Mouse (Mus musculus): ENCODE results near the gene G6pc. TPM values are rescaled to one million over a fixed set of nuclear protein-coding genes. Genes with fewer than 3 reads are reported as not detected.
"Not testable (repeated sequence)": the region's sequence is repeated elsewhere in the genome, so short reads cannot be mapped to it uniquely, and the experiment has no call there.

G6pc gene
- polyA plus RNA-seq, 2 experiments from 2014 or later = not detected

DNA sequence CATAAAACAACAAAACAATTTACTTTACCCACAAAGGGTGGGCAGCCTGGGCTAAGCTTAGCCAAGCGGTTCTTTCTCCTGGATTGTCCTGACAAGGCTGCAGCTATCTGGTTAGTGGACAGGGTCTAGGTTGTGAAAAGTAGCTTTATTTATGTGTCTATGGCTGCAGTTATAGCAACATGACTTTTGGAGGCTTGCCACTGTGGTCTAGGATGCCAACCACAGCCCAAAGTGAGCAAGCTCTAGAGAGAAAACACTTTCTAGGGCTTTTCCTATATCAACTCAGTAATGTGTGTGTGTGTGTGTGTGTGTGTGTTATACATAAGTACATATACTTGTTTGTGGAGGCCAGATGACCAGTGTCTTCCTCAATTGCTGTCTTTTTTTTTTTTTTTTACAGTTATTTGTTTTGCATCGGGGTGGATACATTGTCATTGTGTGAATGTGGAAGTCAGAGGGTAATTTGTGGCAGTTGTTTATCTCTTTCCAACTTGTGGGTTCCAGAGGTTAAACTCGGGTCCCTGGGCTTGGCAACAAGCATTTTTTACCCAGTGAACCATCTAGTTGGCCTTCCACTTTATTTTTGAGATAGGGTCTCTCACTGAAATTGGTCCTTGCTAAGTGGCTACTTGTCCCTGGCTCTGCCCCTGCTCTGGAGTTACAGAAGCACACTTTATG lies 9.7 kb upstream of the G6pc start:
- ATAC-seq = no peak

DNA sequence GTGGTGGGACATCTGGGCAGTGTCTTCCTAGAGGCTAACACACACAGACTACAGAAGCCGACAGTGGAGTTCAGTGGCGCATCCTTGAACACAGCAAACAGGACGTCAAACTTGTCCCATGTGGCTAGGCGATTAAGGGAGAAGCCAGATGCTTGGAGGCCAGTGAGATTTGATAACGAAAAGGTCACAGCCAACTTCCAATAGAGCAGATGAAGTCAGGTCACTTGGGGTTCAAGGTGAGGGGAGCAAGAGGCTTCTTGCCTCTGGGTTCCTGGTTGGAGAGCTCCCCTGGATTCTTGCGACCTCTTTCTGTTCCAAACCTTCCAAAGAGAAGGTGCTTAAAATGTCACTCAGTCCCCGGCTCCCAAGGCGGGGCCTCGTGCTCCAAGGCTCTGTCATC lies 7.6 kb upstream of the G6pc start:
- no peak for ATAC-seq

DNA sequence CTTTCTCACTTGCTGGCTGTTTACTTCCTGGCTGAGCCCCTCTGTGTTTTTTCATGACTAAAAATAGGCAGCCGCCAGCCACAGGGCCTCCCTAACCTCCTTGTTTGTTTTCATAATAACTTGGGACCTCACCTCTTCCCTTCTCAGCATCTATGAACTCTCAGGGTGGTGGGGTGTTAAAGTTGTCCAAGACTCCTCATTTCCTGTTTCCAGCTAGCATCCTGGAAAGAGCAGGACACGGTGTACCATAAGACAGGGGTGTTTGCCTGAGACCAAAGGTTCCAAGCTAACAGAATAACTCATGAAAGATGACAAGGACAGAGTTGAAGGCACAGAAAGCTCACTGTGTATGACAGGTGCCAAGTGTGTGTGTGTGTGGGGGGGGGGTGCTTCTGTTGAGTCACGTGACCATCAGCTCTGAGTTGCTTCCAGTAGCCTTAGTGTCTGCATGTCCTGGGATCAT lies 6.7 kb upstream of the G6pc start:
- ATAC-seq = no peak

DNA sequence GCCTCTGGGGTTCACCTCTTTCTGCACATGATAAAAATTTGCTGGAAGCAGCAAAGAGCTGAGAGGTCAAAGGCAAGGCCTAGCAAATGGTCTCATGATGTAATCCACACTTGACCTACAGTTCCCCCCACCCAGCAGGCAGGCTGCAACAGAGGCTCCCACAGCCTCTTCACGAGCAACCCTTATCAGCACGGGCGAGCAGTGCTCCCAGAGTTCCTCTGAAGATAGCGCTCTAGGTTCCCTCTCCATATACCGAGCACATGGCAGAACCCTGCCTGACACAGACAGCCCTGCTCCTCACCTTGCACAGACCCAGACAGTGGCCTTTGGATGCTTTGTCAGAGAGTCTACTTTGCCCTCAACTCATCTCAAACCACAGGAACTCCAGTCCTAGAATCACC lies 2.8 kb upstream of the G6pc start:
- no peak for ATAC-seq

DNA sequence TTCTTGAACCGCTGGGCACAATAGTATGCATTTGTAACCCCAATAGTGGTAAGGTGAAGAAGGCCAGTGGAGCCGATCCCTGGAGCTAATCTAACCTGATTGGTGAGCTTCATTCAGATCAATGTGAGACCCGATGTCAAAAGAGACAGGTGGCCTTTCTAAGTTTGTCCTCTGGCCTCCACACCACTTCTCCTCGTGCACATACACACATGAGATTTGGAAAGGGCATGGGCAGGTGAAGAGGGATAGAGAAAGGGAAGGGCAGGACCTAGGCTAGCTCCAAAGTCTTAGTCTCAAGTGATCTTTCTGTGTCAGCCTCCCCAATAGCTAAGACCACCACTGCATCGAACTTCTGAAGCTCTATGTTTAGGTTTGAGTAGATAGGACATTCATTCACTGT lies 2.8 kb downstream of the G6pc start:
- ATAC-seq = no peak

DNA sequence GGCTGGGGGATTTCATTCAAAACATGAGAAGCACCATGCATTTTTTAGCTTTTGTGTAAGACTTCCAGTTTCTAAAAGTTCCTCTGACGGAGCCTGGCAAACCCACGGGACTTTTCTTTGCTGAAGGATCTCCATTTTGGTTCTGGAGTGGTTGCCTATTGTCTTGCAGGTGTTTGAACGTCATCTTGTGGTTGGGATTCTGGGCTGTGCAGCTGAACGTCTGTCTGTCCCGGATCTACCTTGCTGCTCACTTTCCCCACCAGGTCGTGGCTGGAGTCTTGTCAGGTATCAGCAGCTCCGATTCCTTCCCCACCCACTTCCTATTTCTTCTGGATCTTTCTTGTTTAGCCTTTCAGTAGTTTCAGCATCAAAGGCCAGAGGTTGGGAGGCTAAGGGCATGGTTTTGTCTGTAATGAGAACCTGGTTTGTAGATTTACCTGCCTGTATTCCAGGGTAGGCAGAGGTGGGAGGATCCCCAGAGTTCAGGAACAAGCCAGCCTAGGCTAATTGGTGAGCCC lies 7.1 kb downstream of the G6pc start:
- ATAC-seq = no peak

DNA sequence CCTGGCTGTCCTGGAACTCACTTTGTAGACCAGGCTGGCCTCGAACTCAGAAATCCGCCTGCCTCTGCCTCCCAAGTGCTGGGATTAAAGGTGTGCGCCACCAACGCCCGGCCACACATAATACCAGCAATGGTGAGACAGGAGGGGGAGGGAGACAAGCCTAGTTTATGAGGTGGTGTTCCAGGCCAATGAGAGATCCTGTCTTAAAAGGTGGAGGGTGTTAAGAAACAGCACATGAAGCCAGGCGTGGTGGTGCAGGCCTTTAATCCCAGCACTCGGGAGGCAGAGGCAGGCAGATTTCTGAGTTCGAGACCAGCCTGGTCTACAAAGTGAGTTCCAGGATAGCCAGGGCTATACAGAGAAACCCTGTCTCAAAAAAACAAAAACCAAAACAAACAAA lies 10.8 kb downstream of the G6pc start:
- ATAC-seq = not testable (repeated sequence)

DNA sequence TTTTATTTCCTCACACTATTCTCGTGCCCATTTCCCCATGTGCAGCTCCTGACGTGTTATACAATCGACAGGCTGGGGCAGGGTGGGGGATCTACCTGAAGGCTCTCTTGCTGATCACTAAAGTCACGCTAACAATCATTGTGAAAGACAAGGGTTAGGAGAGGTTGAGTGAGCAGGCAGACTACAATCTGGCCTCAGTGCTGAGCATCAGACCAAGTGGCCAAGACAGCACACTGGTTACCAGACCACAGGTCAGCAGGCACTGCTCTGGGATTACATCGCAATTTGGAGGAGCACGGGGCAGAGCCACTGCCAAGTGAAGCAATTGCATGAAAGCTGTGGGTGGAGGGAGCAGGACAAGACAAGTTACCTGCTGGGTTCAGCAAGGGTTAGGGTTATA lies 11.6 kb downstream of the G6pc start:
- ATAC-seq = no peak

DNA sequence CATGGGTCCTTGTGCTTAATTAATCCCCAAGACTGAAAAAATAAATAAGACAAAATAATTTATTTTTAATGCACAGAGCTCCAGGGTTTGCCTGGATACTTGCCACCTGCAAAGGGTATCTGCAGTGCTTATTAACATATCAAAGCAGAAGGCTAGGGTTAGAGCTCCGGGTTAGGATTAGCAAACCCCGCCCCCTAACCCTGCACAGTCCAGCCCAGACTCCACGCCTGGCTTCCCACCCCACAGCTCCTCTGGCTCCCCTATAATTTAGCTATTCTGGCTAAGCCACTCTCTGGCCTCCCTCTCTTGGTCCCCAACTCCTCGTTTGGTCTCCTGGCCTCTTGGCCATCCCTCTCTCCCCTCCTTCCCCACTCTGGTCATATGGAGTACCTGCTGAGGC lies 14.5 kb downstream of the G6pc start:
- ATAC-seq = no peak

DNA sequence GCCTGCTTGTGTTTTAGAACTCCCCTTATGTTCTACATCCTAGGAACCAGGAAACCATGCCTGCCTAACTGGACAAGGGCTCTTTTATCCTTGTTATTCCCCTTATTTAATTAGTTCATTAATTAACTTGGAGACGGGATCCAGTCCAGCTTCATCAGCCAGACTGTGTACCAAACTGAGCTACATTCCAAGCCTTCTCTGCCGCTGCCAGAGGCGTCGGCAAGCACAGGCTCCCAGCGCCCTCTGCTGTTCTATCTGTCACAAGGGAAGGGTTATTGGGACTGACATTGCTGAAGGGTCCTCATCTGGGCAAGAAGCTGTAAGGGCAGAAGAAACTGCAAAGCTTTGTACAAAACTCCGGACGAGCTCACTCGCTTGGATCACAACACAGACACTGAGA lies 27.7 kb downstream of the G6pc start:
- ATAC-seq = no peak

DNA sequence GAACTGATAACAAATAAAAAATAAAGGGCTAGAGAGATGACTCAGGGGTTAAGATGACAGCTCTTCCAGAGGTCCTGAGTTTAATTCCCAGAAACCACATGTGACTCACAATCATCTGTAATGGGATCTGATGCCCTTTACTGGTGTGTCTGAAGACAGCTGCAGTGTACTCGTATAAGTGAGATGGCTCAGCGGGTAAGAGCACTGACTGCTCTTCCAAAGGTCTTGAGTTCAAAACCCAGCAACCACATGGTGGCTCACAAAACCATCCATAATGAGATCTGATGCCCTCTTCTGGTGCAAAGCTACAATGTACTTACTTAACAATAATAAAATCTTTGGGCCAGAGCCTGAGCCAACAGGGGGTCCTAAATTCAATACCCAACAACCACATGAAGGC lies 47.9 kb downstream of the G6pc start:
- ATAC-seq = no peak

DNA sequence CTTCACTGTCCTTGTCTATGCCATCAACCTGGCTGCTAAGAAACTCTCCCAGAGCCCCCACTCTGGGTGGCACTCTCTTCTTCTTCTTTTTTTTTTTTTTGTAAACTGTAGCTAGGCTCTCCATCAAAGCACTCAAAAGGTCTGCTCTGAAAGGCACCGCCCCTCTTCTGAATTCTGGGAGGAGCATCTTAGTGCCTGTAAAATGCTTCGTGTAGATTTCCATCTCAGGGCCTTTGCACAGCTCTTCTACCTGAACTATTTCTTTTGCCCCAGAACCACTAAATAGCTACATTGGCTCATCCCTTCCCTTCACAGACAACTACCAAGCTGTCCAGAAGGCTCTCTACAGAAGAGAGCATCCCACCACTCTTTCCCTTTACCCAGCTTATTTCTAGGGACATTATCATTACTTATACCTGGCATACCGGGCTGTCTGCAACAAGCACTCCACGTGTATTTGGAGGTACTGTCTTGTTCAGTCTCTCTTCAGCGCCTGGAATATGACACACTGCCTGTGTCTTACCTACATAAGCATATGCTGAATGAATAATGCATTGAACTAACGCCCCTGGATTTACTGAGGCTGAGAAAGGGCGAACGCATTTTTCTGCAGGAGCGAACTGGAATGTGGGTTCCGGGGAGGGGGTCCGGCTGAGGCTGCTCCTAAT lies 49.2 kb downstream of the G6pc start:
- ATAC-seq = no peak

DNA sequence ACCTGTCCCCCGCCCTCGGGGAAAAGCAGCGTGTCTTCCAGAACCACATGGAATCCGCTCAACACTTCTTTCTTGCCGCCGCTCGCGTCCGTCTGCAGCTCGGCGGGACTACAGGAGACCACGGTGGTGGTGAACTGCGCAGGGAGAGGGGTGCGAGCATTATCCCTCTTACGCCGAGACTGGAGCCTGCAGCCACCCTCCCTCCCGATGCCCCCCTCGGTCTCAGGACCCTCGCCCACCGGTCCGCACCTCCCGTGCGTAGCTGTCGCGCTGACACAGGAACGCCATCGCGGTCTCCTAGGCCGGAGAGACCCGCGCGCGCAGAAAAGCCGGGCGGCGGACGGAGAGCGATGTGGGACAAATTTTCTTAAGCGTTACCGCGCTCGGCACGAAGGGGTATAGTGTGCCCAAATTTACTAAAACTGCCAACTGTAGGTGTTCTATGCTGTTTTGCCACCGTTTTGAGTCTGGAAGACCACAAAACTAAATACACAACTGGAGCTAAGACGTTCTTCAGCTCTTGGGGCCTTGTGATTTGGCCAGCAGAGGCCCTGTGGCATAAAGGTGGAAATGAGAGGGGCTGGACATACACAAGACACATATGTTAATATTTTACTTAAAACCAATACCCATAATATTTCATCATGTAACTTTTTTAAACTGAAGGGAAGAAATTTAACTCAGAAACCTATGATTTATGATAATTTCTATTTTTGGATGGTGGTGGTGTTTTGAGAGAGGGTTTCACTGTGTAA lies 49.9 kb downstream of the G6pc start, which contains the start of gene Aarsd1:
Gene Aarsd1, minus strand, starts transcription at position 515 of the 755 bp plus-strand sequence.
- peak; percentile 89 for ATAC-seq

DNA sequence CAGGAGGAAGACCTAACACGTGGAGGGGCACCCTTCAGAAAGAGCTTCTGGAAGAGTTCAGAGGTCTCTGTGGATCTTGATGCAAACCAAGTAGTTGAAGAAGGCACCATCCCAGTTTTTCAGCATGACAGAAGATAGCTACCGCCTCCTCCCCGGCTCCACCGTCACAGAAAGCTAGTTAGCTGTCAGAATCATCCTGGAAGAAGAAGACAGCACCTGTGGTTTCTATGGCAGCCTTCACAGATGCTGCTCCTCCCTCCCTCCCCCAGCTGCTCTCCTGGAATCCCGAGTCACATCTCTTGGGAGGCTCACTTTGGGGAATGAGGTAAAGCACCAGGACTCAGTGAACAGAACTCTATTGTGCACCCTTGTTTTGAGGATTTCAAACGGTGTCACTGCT lies 51.6 kb downstream of the G6pc start:
- ATAC-seq = no peak

DNA sequence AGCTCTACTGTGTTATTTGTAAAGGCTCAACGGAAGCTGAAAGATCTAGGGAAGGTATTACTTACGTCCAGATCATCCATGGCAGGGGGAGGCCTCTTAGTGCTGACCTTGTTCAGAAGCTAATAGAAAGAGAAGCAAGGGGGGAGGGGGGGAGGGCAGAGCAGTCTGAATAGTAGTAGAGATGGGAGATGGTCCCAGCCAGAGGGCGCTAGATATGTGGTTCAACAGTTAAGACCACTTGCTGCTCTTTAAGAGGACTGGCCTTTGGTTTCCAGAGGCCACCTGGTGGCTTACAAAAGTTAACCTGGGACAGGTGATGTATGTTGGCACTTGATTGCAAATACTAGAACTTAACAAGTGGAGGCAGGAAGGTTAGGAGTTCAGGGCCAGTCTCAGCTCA lies 52.2 kb downstream of the G6pc start:
- no peak for ATAC-seq

DNA sequence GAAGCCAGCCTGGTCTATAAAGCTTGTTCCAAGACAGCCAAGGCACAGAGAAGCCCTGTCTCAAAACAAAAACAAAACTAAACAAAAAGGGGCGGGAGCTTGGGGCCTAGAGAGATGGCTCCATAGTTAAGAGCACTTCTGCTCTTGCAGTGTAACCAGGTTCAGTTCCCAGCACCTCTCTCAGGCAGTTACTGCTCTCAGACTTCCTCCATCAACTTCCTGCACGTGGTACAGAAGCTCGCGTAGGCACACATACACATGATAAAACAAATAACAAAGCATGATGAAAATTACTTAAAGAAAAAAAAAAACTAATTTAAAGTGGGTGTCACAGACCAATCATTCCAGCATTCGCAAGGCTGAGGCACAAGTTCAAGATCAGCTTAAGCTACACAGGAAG lies 52.8 kb downstream of the G6pc start:
- ATAC-seq = no peak

DNA sequence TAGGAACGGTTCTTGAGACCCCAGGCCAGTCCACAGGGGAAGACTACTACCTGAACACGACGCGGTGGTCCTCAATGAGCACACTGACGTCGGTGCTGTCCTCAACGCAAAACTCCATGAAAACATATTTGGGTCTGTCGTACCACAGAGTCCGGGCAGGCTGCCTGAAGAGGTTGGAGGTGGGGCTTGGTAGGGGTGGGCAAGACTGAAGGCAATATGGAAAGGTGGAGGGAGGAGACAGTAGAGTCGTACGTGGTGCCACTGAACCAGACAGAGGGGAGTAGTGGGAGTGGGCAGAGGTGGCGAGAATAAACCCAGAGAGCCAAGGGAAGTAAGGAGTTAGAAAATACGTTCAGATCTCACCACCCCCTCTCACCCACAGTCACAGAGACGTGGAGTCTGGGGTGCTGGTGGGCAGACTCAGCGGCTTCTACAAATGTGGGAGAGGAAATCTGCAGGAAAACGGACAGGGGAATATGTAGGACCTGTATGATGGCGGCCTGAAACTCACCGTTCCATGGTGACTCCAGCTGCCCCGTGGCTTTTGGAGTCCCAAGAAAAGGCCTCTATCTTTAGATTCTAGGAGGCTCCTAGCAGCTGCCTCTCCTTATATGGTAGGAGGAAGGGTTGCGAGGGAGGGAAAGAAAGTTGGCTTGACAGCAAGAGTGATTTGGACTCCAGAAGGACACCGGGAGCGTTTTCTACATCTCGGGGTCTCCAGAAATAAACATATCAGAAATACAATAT lies 56.9 kb downstream of the G6pc start, which contains the start of gene Gm27029:
Gene Gm27029, minus strand, starts transcription at position 692 of the 747 bp plus-strand sequence.
- no peak for ATAC-seq

DNA sequence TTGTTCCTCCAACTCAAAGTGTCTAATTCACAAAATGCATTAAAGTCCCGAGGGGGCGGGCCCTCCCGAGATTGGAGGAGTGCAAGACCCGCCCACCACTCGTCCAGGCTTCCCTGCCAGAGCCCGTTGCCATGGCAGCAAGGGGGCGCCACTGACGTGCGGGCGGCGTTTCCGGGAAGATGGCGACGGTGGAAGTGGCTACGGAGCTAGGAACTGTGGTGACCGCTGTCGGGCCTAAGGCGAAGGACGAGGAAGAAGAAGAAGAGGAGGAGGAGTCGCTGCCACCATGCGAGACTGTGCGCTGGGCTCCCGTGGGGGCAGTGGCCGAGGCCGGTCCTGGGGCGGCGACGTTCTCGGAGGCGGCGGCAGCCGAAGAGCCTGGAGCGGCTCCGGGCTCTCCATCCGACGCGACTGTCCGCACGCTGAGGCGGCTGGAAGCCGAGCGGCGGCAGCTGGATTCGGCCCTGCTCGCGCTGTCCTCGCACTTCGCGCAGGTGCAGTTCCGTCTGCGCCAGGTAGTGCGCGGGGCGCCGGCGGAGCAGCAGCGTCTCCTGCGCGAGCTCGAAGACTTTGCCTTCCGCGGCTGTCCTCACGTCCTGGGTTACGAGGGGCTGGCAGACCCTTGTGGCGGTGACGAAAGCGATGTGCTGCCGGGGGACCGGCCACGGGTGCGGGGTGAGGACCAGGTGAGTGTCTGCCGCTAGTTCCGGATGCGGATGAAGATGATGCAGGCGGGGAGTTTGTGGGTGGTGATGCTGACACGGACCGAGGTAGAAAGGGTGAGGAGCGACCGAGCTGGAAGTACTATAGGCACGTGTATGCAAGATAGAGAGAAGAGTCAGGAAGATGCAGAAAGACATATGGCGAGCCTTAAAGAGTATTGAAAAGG lies 57.8 kb downstream of the G6pc start, which contains the start of the genes Rundc1 and Ptges3l:
Gene Rundc1, plus strand, starts transcription at position 161 of the 889 bp plus-strand sequence.
Gene Ptges3l, minus strand, starts transcription at position 409 of the 889 bp plus-strand sequence.
- ATAC-seq = peak; percentile 82

DNA sequence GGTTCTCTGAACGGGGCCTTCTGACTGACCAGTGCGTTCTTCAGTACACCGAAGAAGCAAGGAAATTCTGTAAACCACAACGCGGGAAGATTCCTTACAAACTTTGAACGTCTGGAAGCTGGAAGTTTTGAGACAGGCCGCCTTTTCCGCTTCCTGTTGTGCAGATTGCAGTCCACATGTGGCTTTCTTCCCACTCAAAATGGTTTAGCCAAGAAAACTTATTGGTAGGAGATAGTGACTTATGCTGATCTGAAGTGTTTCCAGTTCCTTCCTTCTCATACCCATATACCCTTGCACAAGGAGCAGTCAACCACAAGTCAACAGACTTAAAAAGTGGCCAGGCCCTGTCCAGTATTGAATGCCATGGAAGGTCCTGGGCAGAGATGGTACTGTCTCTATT lies 58.8 kb downstream of the G6pc start:
- ATAC-seq = no peak
